Mouse (Mus musculus) small intestine, adult 2 months (tissue): ENCODE measurements around the gene Cic.

Source experiments
- CTCF ChIP-seq: fragments of 200-500 bp; IDR thresholded peaks from 2 replicates; pipeline ENCODE4 v1.5.1; 2012; ENCODE audit warnings: low read depth, mild to moderate bottlenecking, control low read depth, inconsistent platforms, low read length, moderate library complexity, mixed read lengths; ENCODE audit not compliant: insufficient replicate concordance, insufficient read length; ENCODE audit errors: extremely low read depth
- POLR2A ChIP-seq: fragments of 200-500 bp; IDR thresholded peaks from 2 replicates; pipeline ENCODE4 v1.6.1; 2012; ENCODE audit warnings: low read depth, mild to moderate bottlenecking, control low read depth, inconsistent platforms, low read length, moderate library complexity

- TF ChIP-seq CTCF (no peak), POLR2A (no peak)
These were observed 20.0 kb upstream of the Cic start for GRCm38 (mm10) chr7:25247498-25247897.
